Mouse (Mus musculus) lung, adult 2 months (tissue): ENCODE measurements around the gene Tpst2. TPM values are rescaled to one million over a fixed set of nuclear protein-coding genes. Genes with fewer than 3 reads are reported as not detected.
A peak's percentile ranks its signal among the peaks of the same experiment; 100 is the strongest.

Source experiments
- DNase-seq: peaks from one replicate; pipeline ENCODE4 v3.0.0; 2022
- H3K4me1 ChIP-seq: fragments of 200-500 bp; 2 replicates; pipeline ENCODE4 v1.6.1; 2011; ENCODE audit warnings: low read length; ENCODE audit not compliant: control insufficient read depth, insufficient read depth
- H3K4me3 ChIP-seq: fragments of 200-500 bp; replicated peaks from 2 replicates; pipeline ENCODE3; 2011; ENCODE audit warnings: low read depth, mild to moderate bottlenecking, control low read depth, low read length; ENCODE audit errors: extremely low read depth
- CTCF ChIP-seq: fragments of 200-500 bp; IDR thresholded peaks from 2 replicates; pipeline ENCODE4 v1.5.1; 2011; ENCODE audit warnings: mild to moderate bottlenecking, low read length, control low read depth; ENCODE audit not compliant: insufficient read depth
- POLR2A ChIP-seq: fragments of 200-500 bp; IDR thresholded peaks from 2 replicates; pipeline ENCODE4 v1.6.1; 2011; ENCODE audit warnings: low read depth, mild to moderate bottlenecking, control low read depth, low read length, borderline replicate concordance; ENCODE audit errors: extremely low read depth
- WGBS: fragments of 180-500 bp; shearing (Covaris S2); methylation state at CpG from one replicate; pipeline ENCODE4 v1.1.7; 2018; 5-methylcytosine and 5-hydroxymethylcytosine counted together
- polyA plus RNA-seq: library from polyadenylated mRNA; depleted of rRNA; stranded (reverse); fragments of >200 nt; gene quantifications from 2 replicates; pipeline ENCODE4 v1.2.3, GENCODE M21; 2012

The Tpst2 gene
- polyA plus RNA-seq, 1 experiment = 122 TPM

- 41% methylated on average over 24 of the region's 24 CpGs for WGBS
- TF ChIP-seq CTCF (no peak), POLR2A (no peak)
- Histone ChIP-seq H3K4me3 (no peak overlapping the region), H3K4me1 (no peaks in the 10 kb centered on the region)
- no peak for DNase-seq
Measured at GRCm38 (mm10) chr5:112270764-112271541, 5.5 kb upstream of the Tpst2 start.

GRCm38 (mm10) chr5:112272934-112273333 lies 3.6 kb upstream of the Tpst2 start:
- 35% methylated on average over 2 of the region's 2 CpGs for WGBS
- no peak for TF ChIP-seq CTCF
- no peak for TF ChIP-seq POLR2A
- Histone ChIP-seq H3K4me3 (no peak overlapping the region), H3K4me1 (peaks cover 3% of the 10 kb centered on the region; the same call in 1 of the 2 replicates)
- DNase-seq = no peak

GRCm38 (mm10) chr5:112273746-112274463 lies 2.6 kb upstream of the Tpst2 start:
- no peak for TF ChIP-seq CTCF
- DNase-seq = no peak
- H3K4me1 ChIP-seq = peaks cover 7% of the 10 kb centered on the region
- 52% methylated on average over 2 of the region's 2 CpGs for WGBS
- H3K4me3 ChIP-seq = no peak overlapping the region

GRCm38 (mm10) chr5:112275021-112275804 lies 1.3 kb upstream of the Tpst2 start:
- Histone ChIP-seq H3K4me1 (peaks cover 18% of the 10 kb centered on the region), H3K4me3 (no peak overlapping the region)
- TF ChIP-seq CTCF (no peak), POLR2A (no peak)
- no peak for DNase-seq
- 45% methylated on average over 4 of the region's 4 CpGs for WGBS

- TF ChIP-seq CTCF (no peak), POLR2A (no peak)
- whole genome bisulfite sequencing = 0% methylated on average over 24 of the region's 24 CpGs
Measured at GRCm38 (mm10) chr5:112276907-112277348, 437 bp downstream of the Tpst2 start.

GRCm38 (mm10) chr5:112277906-112278470 lies 1.5 kb downstream of the Tpst2 start:
- peaks cover 35% of the 10 kb centered on the region for H3K4me1 ChIP-seq
- 61% methylated on average over 11 of the region's 11 CpGs for WGBS
- TF ChIP-seq POLR2A (no peak), CTCF (no peak)
- DNase-seq = no peak
- peak overlapping the region; percentile 6 for H3K4me3 ChIP-seq

More at GRCm38 (mm10) chr5:112276907-112277348, 437 bp downstream of the Tpst2 start:
- Histone ChIP-seq H3K4me3 (peak overlapping the region; percentile 93), H3K4me1 (peaks cover 28% of the 10 kb centered on the region)
- no peak for DNase-seq

- peaks cover 47% of the 10 kb centered on the region for H3K4me1 ChIP-seq
- no peak for DNase-seq
Measured at GRCm38 (mm10) chr5:112279181-112280021, 2.9 kb downstream of the Tpst2 start.

GRCm38 (mm10) chr5:112280151-112280550 lies 3.7 kb downstream of the Tpst2 start:
- Histone ChIP-seq H3K4me1 (peaks cover 54% of the 10 kb centered on the region), H3K4me3 (no peak overlapping the region)
- TF ChIP-seq POLR2A = no peak
- no peak for TF ChIP-seq CTCF
- DNase-seq = no peak
- WGBS = 47% methylated on average over 7 of the region's 7 CpGs

More at GRCm38 (mm10) chr5:112279181-112280021, 2.9 kb downstream of the Tpst2 start:
- H3K4me3 ChIP-seq = no peak overlapping the region
- 51% methylated on average over 17 of the region's 17 CpGs for WGBS
- TF ChIP-seq CTCF (no peak), POLR2A (no peak)
